Mouse (Mus musculus) lung, postnatal 0 days (tissue): Measurements from ENCODE around the gene Dcp1a.

Experiments used
- CTCF ChIP-seq: IDR thresholded peaks from 2 replicates; pipeline ENCODE4 v1.5.1; 2016; ENCODE audit warnings: antibody characterized with exemption, mild to moderate bottlenecking
- EP300 ChIP-seq: IDR thresholded peaks from 2 replicates; pipeline ENCODE4 v1.6.1; 2016; ENCODE audit warnings: antibody characterized with exemption, mild to moderate bottlenecking, control low read depth

- TF ChIP-seq CTCF (no peak), EP300 (no peak)
These were observed 16.0 kb upstream of the Dcp1a start for GRCm38 (mm10) chr14:30463312-30463711.
